Mouse (Mus musculus): ENCODE data around the gene Trmt112. TPM values are rescaled to one million over a fixed set of nuclear protein-coding genes. Genes with fewer than 3 reads are reported as not detected.

The Trmt112 gene
- polyA plus RNA-seq, 1 experiment = 146 TPM

DNA sequence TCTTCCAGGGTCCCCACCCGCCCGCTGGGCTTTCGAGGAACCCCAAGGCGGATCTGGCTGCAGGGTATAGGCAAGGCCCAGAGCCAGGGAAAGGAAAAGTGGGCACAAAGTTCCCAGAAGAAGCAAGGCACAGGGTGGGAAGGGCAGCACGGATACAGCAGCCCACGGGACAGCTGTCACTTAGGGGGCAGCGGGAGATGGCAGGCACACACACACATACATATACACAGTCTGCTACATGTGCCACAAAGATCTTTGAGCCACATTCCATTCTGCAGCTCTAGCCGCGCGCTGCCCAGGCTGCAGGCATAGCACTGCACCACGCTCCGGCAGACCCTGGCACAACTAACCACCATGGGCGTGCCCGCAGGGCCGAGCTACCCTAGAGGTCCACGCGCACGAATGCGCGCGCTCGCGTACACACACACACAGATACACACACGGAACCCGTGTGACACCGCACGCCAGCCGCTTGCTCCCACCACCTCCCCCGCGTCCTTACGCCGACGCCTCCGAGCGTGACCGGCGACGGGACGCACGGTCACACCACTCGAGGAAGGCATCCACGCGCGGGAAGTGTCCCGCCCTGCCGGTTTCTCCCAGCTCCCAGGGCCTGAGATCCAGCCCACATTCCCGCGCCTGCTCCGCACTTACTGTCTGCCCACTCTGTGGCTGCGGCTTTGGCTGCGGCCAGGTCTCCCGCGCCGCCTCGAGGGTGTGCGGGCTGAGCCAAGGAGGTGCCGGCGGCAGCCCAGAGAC is 24.1 kb downstream of the Trmt112 start:
- H3K27me3 ChIP-seq (replicated peaks; ENCODE audit: control insufficient read depth, insufficient read depth, low read length) = no peaks in the 10 kb centered on the region
- TF ChIP-seq CTCF (conservative IDR thresholded peaks at IDR 0.05; ENCODE audit: insufficient read depth, insufficient read length, low read depth, low read length) = no peak
- no peak for TF ChIP-seq POLR2A (IDR thresholded peaks at IDR 0.05; ENCODE audit: low read depth, low read length)
- peak overlapping the region; percentile 19; the same call in 1 of the 2 replicates for H3K4me3 ChIP-seq (ENCODE audit: insufficient read depth, low read depth, low read length)
- H3K4me1 ChIP-seq (ENCODE audit: control insufficient read depth, insufficient read depth, low read length) = peaks cover 7% of the 10 kb centered on the region; the same call in 1 of the 2 replicates
- H3K27ac ChIP-seq (ENCODE audit: insufficient read depth, low read depth, low read length) = no peak overlapping the region
- no peak for DNase-seq
- WGBS = 7% methylated on average over 58 of the region's 58 CpGs
- no peaks in the 10 kb centered on the region for H3K36me3 ChIP-seq (ENCODE audit: control insufficient read depth, insufficient read depth, low read length)

DNA sequence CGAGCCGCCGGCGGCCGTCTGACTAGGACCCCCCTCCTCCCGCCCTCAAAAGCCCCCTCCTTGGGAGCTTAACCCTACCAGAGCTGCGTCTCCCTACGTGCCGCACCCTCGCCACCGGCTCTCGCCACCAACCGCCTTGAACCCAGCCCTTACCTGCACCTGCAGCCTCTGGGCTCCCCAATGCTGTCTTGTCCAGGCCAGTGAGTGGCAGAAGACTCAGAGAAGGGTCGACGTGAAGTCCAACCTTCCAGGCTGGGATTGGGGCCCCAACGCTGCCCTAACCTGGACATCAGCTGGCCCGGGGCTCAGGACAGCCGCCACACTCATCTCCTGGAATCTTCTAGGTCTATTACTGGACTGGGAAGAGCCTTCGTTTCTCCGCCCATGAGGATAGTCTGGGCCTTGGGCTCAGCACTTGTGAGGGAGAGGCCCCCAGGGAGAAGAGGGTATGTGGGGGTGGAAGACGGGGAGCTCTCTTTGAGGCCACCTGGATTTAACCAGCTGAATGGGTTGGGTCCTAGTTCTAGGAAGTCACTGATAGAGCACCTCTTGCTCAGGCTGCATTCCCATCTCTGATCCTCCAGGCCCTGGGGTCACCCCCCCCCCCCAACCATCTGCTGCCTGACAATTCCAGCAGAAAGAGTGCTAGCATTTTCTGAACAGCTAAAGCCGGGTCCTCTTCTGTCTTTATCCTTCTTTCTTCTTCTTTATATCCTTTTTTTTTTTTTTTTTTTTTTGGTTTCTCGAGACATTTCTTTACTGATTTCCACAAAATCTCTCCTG is 24.9 kb downstream of the Trmt112 start, which contains the start of gene Kcnk4:
Gene Kcnk4, minus strand, starts transcription at position 321 of the 783 bp plus-strand sequence.
- Histone ChIP-seq H3K36me3 (ENCODE audit: control insufficient read depth, insufficient read depth, low read length) (no peaks in the 10 kb centered on the region), H3K27ac (ENCODE audit: insufficient read depth, low read depth, low read length) (no peak within 1 kb of the TSS), H3K4me3 (ENCODE audit: insufficient read depth, low read depth, low read length) (peak within 1 kb of the TSS; percentile 19; the same call in 1 of the 2 replicates), H3K27me3 (replicated peaks; ENCODE audit: control insufficient read depth, insufficient read depth, low read length) (no peaks in the 10 kb centered on the region), H3K4me1 (ENCODE audit: control insufficient read depth, insufficient read depth, low read length) (peaks cover 8% of the 10 kb centered on the region; the same call in 1 of the 2 replicates)
- DNase-seq = no peak
- 30% methylated on average over 23 of the region's 23 CpGs for WGBS
- TF ChIP-seq POLR2A (IDR thresholded peaks at IDR 0.05; ENCODE audit: low read depth, low read length) = no peak
- TF ChIP-seq CTCF (conservative IDR thresholded peaks at IDR 0.05; ENCODE audit: insufficient read depth, insufficient read length, low read depth, low read length) = no peak

GRCm38 (mm10) chr19:6936299-6936698 is 26.8 kb downstream of the Trmt112 start:
- WGBS = 27% methylated on average over 3 of the region's 3 CpGs

GRCm38 (mm10) chr19:6937541-6938465 is 28.3 kb downstream of the Trmt112 start:
- TF ChIP-seq CTCF (conservative IDR thresholded peaks at IDR 0.05; ENCODE audit: insufficient read depth, insufficient read length, low read depth, low read length) (no peak), POLR2A (IDR thresholded peaks at IDR 0.05; ENCODE audit: low read depth, low read length) (no peak)
- Histone ChIP-seq H3K4me3 (ENCODE audit: insufficient read depth, low read depth, low read length) (no peak overlapping the region), H3K27me3 (replicated peaks; ENCODE audit: control insufficient read depth, insufficient read depth, low read length) (no peaks in the 10 kb centered on the region), H3K36me3 (ENCODE audit: control insufficient read depth, insufficient read depth, low read length) (no peaks in the 10 kb centered on the region), H3K27ac (ENCODE audit: insufficient read depth, low read depth, low read length) (peak overlapping the region; percentile 33; the same call in 1 of the 2 replicates), H3K4me1 (ENCODE audit: control insufficient read depth, insufficient read depth, low read length) (peaks cover 16% of the 10 kb centered on the region; the same call in 1 of the 2 replicates)
- WGBS = 50% methylated on average over 16 of the region's 16 CpGs
- DNase-seq = no peak

More at GRCm38 (mm10) chr19:6936299-6936698, 26.8 kb downstream of the Trmt112 start:
- Histone ChIP-seq H3K27me3 (replicated peaks; ENCODE audit: control insufficient read depth, insufficient read depth, low read length) (no peaks in the 10 kb centered on the region), H3K36me3 (ENCODE audit: control insufficient read depth, insufficient read depth, low read length) (no peaks in the 10 kb centered on the region), H3K4me1 (ENCODE audit: control insufficient read depth, insufficient read depth, low read length) (peaks cover 14% of the 10 kb centered on the region; the same call in 1 of the 2 replicates), H3K27ac (ENCODE audit: insufficient read depth, low read depth, low read length) (no peak overlapping the region), H3K4me3 (ENCODE audit: insufficient read depth, low read depth, low read length) (no peak overlapping the region)
- no peak for DNase-seq
- TF ChIP-seq CTCF (conservative IDR thresholded peaks at IDR 0.05; ENCODE audit: insufficient read depth, insufficient read length, low read depth, low read length) = peak; percentile 49
- no peak for TF ChIP-seq POLR2A (IDR thresholded peaks at IDR 0.05; ENCODE audit: low read depth, low read length)

DNA sequence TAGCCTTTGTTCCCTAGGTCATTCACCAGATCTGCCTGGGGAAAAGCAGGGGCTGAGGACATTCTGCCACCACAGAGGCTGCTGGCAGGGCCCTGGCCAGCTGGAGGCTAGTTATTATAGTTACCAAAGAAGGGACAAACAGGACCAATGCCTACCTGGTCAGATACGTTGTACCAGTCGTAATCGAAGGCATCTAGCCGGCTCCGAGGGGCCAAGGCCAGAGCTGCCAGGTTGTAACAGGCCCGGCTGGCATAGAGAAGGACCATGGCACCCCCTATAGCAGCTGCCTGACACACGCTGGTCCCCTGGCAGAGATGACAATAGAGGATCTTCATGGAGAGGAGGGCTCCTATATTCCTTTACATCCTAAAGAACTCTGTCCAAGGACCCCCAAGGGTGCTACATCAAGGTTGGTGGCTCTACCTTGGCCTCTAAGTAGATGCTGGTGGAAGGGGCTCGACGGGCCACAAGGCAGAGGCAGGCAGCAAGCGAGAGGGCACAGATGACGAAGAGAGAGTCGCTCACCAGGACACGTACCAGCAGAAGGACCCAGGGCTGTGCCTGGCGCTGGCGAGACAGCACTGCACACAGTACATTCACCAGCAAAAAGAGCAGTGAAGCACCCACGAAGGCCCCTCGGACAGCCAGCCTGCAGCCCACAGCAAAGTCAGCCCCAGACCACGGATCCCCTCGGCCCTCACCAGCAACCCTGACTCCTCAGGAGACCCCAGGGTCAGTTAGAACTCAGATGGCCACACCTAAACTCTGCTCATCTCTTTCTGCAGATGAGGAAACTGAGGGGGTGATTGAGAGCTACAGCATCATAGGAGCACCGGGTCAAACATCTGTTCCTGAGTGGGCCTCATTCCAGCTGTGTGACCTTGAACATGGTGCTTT is 29.9 kb downstream of the Trmt112 start:
- DNase-seq = no peak
- Histone ChIP-seq H3K27me3 (replicated peaks; ENCODE audit: control insufficient read depth, insufficient read depth, low read length) (no peaks in the 10 kb centered on the region), H3K4me1 (ENCODE audit: control insufficient read depth, insufficient read depth, low read length) (peaks cover 18% of the 10 kb centered on the region; the same call in 1 of the 2 replicates), H3K4me3 (ENCODE audit: insufficient read depth, low read depth, low read length) (no peak overlapping the region), H3K27ac (ENCODE audit: insufficient read depth, low read depth, low read length) (no peak overlapping the region), H3K36me3 (ENCODE audit: control insufficient read depth, insufficient read depth, low read length) (no peaks in the 10 kb centered on the region)
- no peak for TF ChIP-seq CTCF (conservative IDR thresholded peaks at IDR 0.05; ENCODE audit: insufficient read depth, insufficient read length, low read depth, low read length)
- TF ChIP-seq POLR2A (IDR thresholded peaks at IDR 0.05; ENCODE audit: low read depth, low read length) = no peak
- WGBS = 89% methylated on average over 20 of the region's 20 CpGs

Measured in kidney, adult 2 months (tissue).